ENCODE assay signal across 8 mouse cellular contexts in genomic region chr14:21101562-21101961, GRCm38 (mm10). TPM values are rescaled to one million over a fixed set of nuclear protein-coding genes. Genes with fewer than 3 reads are reported as not detected.
DNase-seq lines count a peak whose midpoint lies in the region; ATAC-seq and TF ChIP-seq lines count a peak whose summit lies in the region.

No protein-coding gene starts in this region.

- H3K36me3 ChIP-seq in forebrain, embryonic 14.5 days (ENCODE audit: control insufficient read depth, insufficient read depth, low read length): no peaks in the 10 kb centered on the region
- H3K36me3 ChIP-seq in midbrain, embryonic 16.5 days (ENCODE audit: control insufficient read depth, insufficient read depth, low read length): no peaks in the 10 kb centered on the region

- H3K27ac ChIP-seq in layer of hippocampus, adult 2 months: peak overlapping the region; percentile 72
- H3K27ac ChIP-seq in forebrain, embryonic 14.5 days (ENCODE audit: low read depth, low read length): no peak overlapping the region
- H3K27ac ChIP-seq in midbrain, embryonic 16.5 days (ENCODE audit: low read length): no peak overlapping the region

- intact Hi-C loops in heart, postnatal 10 days (cut with DNase I): no loop called here

- H3K27me3 ChIP-seq in forebrain, embryonic 14.5 days (replicated peaks; ENCODE audit: control insufficient read depth, insufficient read depth, low read length): no peaks in the 10 kb centered on the region
- H3K27me3 ChIP-seq in midbrain, embryonic 16.5 days (ENCODE audit: control insufficient read depth, insufficient read depth, low read depth, low read length): no peaks in the 10 kb centered on the region

- no peaks in the 10 kb centered on the region for H3K4me1 ChIP-seq in forebrain, embryonic 14.5 days (ENCODE audit: control insufficient read depth, insufficient read depth, low read length)
- H3K4me1 ChIP-seq in midbrain, embryonic 16.5 days (ENCODE audit: control insufficient read depth, insufficient read depth, low read length): no peaks in the 10 kb centered on the region

- no peaks in the 10 kb centered on the region for H3K9me3 ChIP-seq in forebrain, embryonic 14.5 days (replicated peaks; ENCODE audit: control insufficient read depth, low read length)
- no peaks in the 10 kb centered on the region for H3K9me3 ChIP-seq in midbrain, embryonic 16.5 days (replicated peaks; ENCODE audit: control insufficient read depth, low read length, poor library complexity, severe bottlenecking)

- no peak for TF ChIP-seq CTCF in layer of hippocampus, adult 2 months (conservative IDR thresholded peaks at IDR 0.05)

- H3K4me3 ChIP-seq in layer of hippocampus, adult 2 months: no peak overlapping the region
- H3K4me3 ChIP-seq in forebrain, embryonic 14.5 days (ENCODE audit: low read depth, low read length): no peak overlapping the region
- H3K4me3 ChIP-seq in midbrain, embryonic 16.5 days (ENCODE audit: low read depth, low read length): no peak overlapping the region

- H3K9ac ChIP-seq in forebrain, embryonic 14.5 days (ENCODE audit: low read length): no peak overlapping the region
- no peak overlapping the region for H3K9ac ChIP-seq in midbrain, embryonic 16.5 days (ENCODE audit: low read depth, low read length)

- no peak for DNase-seq in layer of hippocampus, adult 2 months (ENCODE audit: low spot score in 2 of 2)
- DNase-seq in layer of hippocampus, adult 11-12 months (ENCODE audit: low spot score): no peak
- peak; percentile 10 for DNase-seq in adrenal gland, postnatal 25 days
- DNase-seq in heart, postnatal 10 days: peak; percentile 58 to 61
- peak; percentile 47 for DNase-seq in lung, postnatal 36 days
- no peak for DNase-seq in forebrain, embryonic 14.5 days (ENCODE audit: low spot score)
- no peak for DNase-seq in left cerebral cortex, adult 8-10 months (ENCODE audit: low spot score in 2 of 2)

- WGBS in forebrain, embryonic 14.5 days: 67% methylated on average over 7 of the region's 7 CpGs
- WGBS in midbrain, embryonic 16.5 days: 50% methylated on average over 7 of the region's 7 CpGs

- H3K4me2 ChIP-seq in forebrain, embryonic 14.5 days (ENCODE audit: low read length): no peak overlapping the region
- no peak overlapping the region for H3K4me2 ChIP-seq in midbrain, embryonic 16.5 days (ENCODE audit: low read length)

- ATAC-seq in forebrain, embryonic 14.5 days: no peak
- no peak for ATAC-seq in midbrain, embryonic 16.5 days

RNA-seq across cellular contexts. Expression of gene Adk, which starts 49.2 kb away (rescaled TPM):
- 10 to 100 TPM; 62.5 to 72.3 TPM for total RNA-seq in layer of hippocampus, adult 2 months (2021)
- 108 and 122 TPM in 2 replicates for total RNA-seq in adrenal gland, postnatal 25 days (2021)
- 100 to 1,000 TPM; 157 to 165 TPM for total RNA-seq in heart, postnatal 10 days (2021)
- 79.9 and 81.7 TPM in 2 replicates for polyA plus RNA-seq in forebrain, embryonic 14.5 days (2014; fragmentation: Nextera tagmentation; extraction: Ambion mirVana)
- polyA plus RNA-seq in midbrain, embryonic 16.5 days (2015; fragmentation: Nextera tagmentation; extraction: Ambion mirVana): 40.4 and 41.1 TPM in 2 replicates
- 10 to 100 TPM; 76.2 to 82.1 (median 79.9) TPM for total RNA-seq in left cerebral cortex, adult 8-10 months (2022)

RNA-seq across cellular contexts. Expression of gene Ap3m1, which starts 49.3 kb away (rescaled TPM):
- 10 to 100 TPM; 67.0 to 70.9 TPM for total RNA-seq in layer of hippocampus, adult 2 months (2021)
- 83.4 and 93.1 TPM in 2 replicates for total RNA-seq in adrenal gland, postnatal 25 days (2021)
- 10 to 100 TPM; 60.3 to 82.0 TPM for total RNA-seq in heart, postnatal 10 days (2021)
- 139 and 145 TPM in 2 replicates for polyA plus RNA-seq in forebrain, embryonic 14.5 days (2014; fragmentation: Nextera tagmentation; extraction: Ambion mirVana)
- 80.9 and 83.3 TPM in 2 replicates for polyA plus RNA-seq in midbrain, embryonic 16.5 days (2015; fragmentation: Nextera tagmentation; extraction: Ambion mirVana)
- total RNA-seq in left cerebral cortex, adult 8-10 months (2022): 10 to 100 TPM; 56.2 to 70.4 (median 64.6) TPM

Comparison
In these comparisons a context has a peak if more than half of its experiments do, and no peak if none do; other contexts are left out.
1. DNase-seq: peak in adrenal gland, postnatal 25 days (single experiment), heart, postnatal 10 days (2 of 2) and lung, postnatal 36 days (single experiment); none in layer of hippocampus, adult 2 months (0 of 2), layer of hippocampus, adult 11-12 months (single experiment), forebrain, embryonic 14.5 days (single experiment) and left cerebral cortex, adult 8-10 months (0 of 2).